Mouse (Mus musculus) embryonic facial prominence, embryonic 12.5 days (tissue): ENCODE data around the gene Taf1a. TPM values are rescaled to one million over a fixed set of nuclear protein-coding genes. Genes with fewer than 3 reads are reported as not detected.

ENCODE experiments used
- ATAC-seq: fragments of 200-750 bp; cut with Nextera tagmentation; 2 replicates; pipeline ENCODE4 v1.8.0; 2017; ENCODE audit not compliant: insufficient number of reproducible peaks, insufficient read depth, low FRiP score, low TSS enrichment
- H3K27ac ChIP-seq: fragments of 300-500 bp; sonication (generic); 2 replicates; pipeline ENCODE4 v1.5.1; 2016; ENCODE audit warnings: mild to moderate bottlenecking
- H3K27me3 ChIP-seq: fragments of 300-500 bp; sonication (generic); 2 replicates; pipeline ENCODE4 v1.6.1; 2016; ENCODE audit warnings: mild to moderate bottlenecking, moderate library complexity
- H3K36me3 ChIP-seq: fragments of 300-500 bp; sonication (generic); 2 replicates; pipeline ENCODE4 v1.6.1; 2016; ENCODE audit warnings: mild to moderate bottlenecking
- H3K4me1 ChIP-seq: fragments of 300-500 bp; sonication (generic); 2 replicates; pipeline ENCODE4 v1.6.1; 2016
- H3K4me2 ChIP-seq: fragments of 300-500 bp; sonication (generic); replicated peaks from 2 replicates; pipeline ENCODE4 v1.6.1; 2016; ENCODE audit warnings: mild to moderate bottlenecking, moderate library complexity
- H3K4me3 ChIP-seq: fragments of 300-500 bp; sonication (generic); 2 replicates; pipeline ENCODE4 v1.5.1; 2016; ENCODE audit warnings: mild to moderate bottlenecking
- H3K9ac ChIP-seq: fragments of 300-500 bp; sonication (generic); 2 replicates; pipeline ENCODE4 v1.6.1; 2016; ENCODE audit warnings: mild to moderate bottlenecking, moderate library complexity
- H3K9me3 ChIP-seq: fragments of 300-500 bp; sonication (generic); 2 replicates; pipeline ENCODE4 v1.6.1; 2016; ENCODE audit warnings: mild to moderate bottlenecking, moderate library complexity
- WGBS: fragments of 180-500 bp; shearing (Covaris S2); methylation state at CpG from one replicate; pipeline ENCODE4 v1.1.7; 2016; 5-methylcytosine and 5-hydroxymethylcytosine counted together
- polyA plus RNA-seq: library from polyadenylated mRNA; unstranded; fragments of >200 nt; fragmentation: Nextera tagmentation; extraction: Ambion mirVana; gene quantifications from 2 replicates; pipeline ENCODE4 v1.2.1, GENCODE M21; 2016

Gene Taf1a
- polyA plus RNA-seq, 1 experiment from 2014 or later = 25.1 TPM

DNA sequence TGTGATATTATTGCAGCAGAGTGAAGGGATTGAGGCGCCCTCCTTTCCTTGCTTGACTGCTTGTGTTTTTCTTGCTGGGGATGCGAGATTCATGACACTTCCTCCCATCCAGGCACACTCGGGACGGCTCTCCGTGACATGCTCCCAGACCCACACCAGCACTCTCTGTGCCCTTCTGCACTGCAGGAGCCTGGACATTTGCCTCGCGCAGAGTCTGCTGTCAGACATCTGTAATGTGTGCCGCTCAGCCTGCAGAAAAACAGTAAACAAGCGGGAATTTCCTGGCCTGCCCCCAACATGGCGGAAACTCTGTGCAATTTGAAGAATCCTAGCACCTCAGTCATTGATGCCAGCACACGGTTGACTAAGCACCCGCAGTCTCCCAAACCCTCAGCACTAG, 29.1 kb downstream of the Taf1a start, which contains the start of gene Hhipl2:
Gene Hhipl2, plus strand, starts transcription at position 343 of the 400 bp plus-strand sequence.
- Histone ChIP-seq H3K4me1 (no peaks in the 10 kb centered on the region), H3K4me2 (no peak within 1 kb of the TSS), H3K27ac (no peak within 1 kb of the TSS), H3K4me3 (no peak within 1 kb of the TSS), H3K36me3 (no peaks in the 10 kb centered on the region), H3K9me3 (no peaks in the 10 kb centered on the region), H3K27me3 (no peaks in the 10 kb centered on the region), H3K9ac (no peak within 1 kb of the TSS; the same call in 1 of the 2 replicates)
- no peak for ATAC-seq
- 77% methylated on average over 12 of the region's 12 CpGs for WGBS

DNA sequence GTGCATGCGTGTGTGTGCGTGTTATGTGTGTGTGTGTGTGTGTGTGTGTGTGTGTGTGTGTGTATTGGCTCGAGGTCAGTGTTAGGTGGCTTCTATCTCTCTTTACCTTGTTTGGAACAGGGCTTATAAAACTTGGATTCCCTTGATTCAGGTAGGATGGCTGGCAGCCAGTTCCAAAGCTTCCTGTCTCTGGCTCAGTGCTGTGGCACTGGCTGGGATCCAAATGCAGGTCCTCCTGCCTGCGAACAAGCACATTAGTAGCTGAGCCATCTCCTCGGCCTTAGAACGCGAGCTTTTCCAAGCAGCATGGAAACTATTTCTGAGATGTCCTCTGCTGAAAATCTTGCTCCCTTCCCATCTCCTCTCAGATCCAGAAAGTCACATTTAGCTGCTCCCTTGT, 31.0 kb downstream of the Taf1a start:
- no peak for ATAC-seq
- Histone ChIP-seq H3K4me3 (no peak overlapping the region), H3K4me1 (no peaks in the 10 kb centered on the region), H3K4me2 (no peak overlapping the region), H3K27me3 (no peaks in the 10 kb centered on the region), H3K36me3 (no peaks in the 10 kb centered on the region), H3K9me3 (no peaks in the 10 kb centered on the region), H3K27ac (no peak overlapping the region), H3K9ac (no peak overlapping the region)
- 94% methylated on average over 7 of the region's 7 CpGs for WGBS

DNA sequence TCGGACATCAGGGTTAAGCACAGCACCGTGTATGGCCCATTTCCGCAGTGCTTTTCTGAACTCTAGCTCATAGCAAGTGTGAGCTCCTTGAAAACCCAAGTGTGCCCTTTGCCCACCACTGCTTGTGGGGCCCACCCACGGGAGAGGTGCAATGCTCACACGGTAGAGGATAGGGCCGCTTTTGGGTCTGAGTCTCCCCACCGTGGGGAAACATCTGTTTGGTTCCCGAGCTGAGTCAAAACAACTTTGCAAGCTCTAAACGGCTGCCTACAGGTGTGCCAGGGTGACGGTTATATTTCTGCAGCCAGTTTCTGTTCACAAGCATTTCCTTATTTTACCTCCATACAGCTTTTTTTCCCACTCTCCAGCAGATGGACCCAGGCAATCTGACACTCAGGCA, 31.5 kb downstream of the Taf1a start:
- Histone ChIP-seq H3K4me2 (no peak overlapping the region), H3K27ac (no peak overlapping the region), H3K36me3 (no peaks in the 10 kb centered on the region), H3K27me3 (no peaks in the 10 kb centered on the region), H3K4me3 (no peak overlapping the region), H3K9ac (no peak overlapping the region), H3K4me1 (no peaks in the 10 kb centered on the region), H3K9me3 (no peaks in the 10 kb centered on the region)
- ATAC-seq = no peak
- 87% methylated on average over 10 of the region's 10 CpGs for WGBS

DNA sequence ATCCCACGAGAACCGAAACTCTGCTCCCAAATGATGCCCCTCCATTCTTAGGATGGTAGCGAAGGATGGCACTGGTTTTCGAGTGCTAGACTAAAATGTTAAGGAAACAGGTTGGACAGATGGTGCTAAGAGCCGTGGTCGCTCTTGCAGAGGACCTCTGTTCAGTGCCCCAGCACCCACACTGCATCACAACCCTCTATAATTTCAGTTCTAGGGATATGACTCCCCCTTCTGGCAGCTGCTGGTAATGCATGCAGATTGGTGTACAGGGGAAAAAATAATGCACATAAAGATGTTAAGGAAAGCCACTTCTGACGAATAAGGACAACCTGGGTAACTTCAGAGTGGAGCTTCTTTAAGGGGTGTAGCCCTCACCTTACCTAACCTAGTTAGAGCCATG, 35.3 kb downstream of the Taf1a start:
- Histone ChIP-seq H3K4me2 (no peak overlapping the region), H3K4me1 (no peaks in the 10 kb centered on the region), H3K27ac (no peak overlapping the region), H3K27me3 (no peaks in the 10 kb centered on the region), H3K36me3 (no peaks in the 10 kb centered on the region), H3K9ac (no peak overlapping the region), H3K9me3 (no peaks in the 10 kb centered on the region), H3K4me3 (no peak overlapping the region)
- no peak for ATAC-seq
- 94% methylated on average over 7 of the region's 7 CpGs for WGBS

DNA sequence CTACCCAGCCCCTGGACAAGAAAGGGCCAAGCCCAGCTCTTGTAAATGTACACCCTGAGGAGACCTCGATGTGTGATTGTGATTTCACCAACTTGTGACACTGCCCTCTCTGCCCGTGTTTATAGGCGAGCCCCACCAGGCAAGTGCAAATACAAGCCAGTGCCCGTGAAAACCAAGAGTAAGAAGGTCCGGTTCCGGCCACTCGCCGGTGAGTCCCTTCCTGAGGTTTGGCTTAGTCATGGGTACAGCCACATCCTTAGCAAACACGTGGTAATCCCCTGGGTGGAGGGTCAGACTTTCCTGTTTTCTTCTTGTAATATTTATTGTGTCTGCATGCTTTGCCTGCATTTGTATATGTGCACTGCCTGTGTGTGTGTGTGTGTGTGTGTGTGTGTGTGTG, 46.1 kb downstream of the Taf1a start:
- Histone ChIP-seq H3K4me1 (no peaks in the 10 kb centered on the region), H3K27me3 (no peaks in the 10 kb centered on the region), H3K9me3 (no peaks in the 10 kb centered on the region), H3K4me2 (no peak overlapping the region), H3K27ac (no peak overlapping the region), H3K4me3 (no peak overlapping the region), H3K9ac (no peak overlapping the region), H3K36me3 (no peaks in the 10 kb centered on the region)
- ATAC-seq = no peak
- 89% methylated on average over 9 of the region's 9 CpGs for WGBS

DNA sequence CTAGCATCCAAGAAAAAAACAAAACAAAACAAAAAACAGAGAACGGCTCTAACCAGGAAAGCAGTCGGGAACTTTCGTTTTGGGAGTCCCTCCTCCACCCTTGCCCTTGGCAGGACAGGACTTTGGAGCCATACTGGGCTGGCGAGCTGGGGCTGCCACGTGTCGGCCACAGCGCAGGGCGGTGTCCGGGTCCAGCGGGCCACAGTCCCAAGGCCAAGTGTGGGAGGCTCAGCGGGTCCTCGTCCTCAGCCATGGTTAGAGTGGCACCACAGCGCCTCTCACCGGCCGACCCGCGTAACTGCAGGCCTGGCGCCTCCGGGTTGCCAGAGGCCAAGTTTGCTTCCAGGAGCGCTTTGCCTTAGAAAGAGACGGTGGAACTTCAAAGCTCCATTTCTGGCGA, 50.3 kb downstream of the Taf1a start:
- Histone ChIP-seq H3K4me3 (no peak overlapping the region), H3K9ac (no peak overlapping the region), H3K36me3 (no peaks in the 10 kb centered on the region), H3K27me3 (0 out of 2 replicates have a peak, but pooled peaks cover 1% of the 10 kb centered on the region), H3K27ac (no peak overlapping the region), H3K9me3 (no peaks in the 10 kb centered on the region), H3K4me2 (peak overlapping the region; percentile 27), H3K4me1 (peaks cover 4% of the 10 kb centered on the region; the same call in 1 of the 2 replicates)
- ATAC-seq = no peak
- WGBS = 27% methylated on average over 22 of the region's 22 CpGs

DNA sequence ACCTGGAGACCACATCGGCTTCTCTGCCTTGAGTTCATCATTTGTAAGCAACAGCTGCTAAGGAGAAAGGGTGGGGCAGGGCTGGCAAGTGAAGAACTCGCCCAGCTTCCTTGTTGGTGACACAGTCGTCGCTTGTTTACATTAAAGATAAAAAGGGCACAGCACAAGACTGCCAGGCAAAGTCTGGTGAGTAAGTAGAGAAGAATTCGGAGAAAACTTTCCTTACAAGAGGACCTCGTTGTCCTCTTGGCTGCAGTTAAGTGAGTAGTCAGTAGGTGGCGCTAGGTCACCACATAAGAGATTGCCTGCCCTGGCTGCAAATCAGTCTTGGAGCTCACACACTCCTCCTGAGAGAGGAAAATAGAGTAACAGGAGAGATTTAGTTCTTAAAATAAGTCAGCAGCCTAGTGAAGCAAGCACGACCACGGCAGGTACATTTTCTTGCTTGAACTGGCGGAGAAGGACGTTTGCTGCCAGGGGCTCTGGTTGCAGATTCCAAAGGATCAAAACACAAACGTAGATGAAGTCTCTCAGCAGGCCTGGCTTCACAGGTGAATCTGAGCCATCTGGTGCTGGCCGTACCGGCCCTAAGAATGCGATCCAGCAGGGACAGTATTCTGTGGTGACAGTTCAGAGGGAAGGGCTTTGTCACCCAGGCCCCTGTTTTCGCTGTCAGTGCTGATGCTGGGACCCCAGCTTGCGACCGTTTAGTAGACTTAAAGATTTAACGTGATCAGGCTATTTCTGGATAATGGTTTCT, 53.4 kb downstream of the Taf1a start:
- no peaks in the 10 kb centered on the region for H3K9me3 ChIP-seq
- H3K27ac ChIP-seq = no peak overlapping the region
- no peak for ATAC-seq
- H3K4me1 ChIP-seq = peaks cover 4% of the 10 kb centered on the region; the same call in 1 of the 2 replicates
- no peak overlapping the region for H3K9ac ChIP-seq
- 23% methylated on average over 19 of the region's 19 CpGs for WGBS
- no peak overlapping the region for H3K4me2 ChIP-seq
- H3K36me3 ChIP-seq = no peaks in the 10 kb centered on the region
- H3K27me3 ChIP-seq = 0 out of 2 replicates have a peak, but pooled peaks cover 3% of the 10 kb centered on the region
- H3K4me3 ChIP-seq = no peak overlapping the region

DNA sequence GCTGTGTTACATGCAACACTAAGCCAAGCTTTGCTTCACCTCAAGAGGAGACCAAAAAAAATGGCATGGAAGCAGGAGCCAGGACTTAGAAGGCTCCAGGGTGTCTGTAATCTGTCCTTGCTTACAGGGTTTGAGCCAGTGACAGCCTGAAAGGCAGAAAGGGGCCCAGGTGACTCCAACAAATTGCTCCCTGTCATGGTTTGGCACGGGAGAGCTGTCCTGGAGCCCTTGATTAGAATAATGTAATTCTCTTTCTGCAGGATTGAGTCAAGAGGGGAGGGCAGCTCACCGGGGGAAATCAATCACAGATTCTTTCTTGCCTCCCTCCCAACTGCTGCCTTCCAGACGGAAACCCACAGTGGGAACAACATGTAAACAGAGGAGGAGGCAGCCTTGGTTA, 64.3 kb downstream of the Taf1a start:
- H3K4me2 ChIP-seq = no peak overlapping the region
- no peaks in the 10 kb centered on the region for H3K27me3 ChIP-seq
- H3K9ac ChIP-seq = no peak overlapping the region
- H3K27ac ChIP-seq = no peak overlapping the region
- ATAC-seq = no peak
- WGBS = 22% methylated on average over 3 of the region's 3 CpGs
- no peak overlapping the region for H3K4me3 ChIP-seq
- no peaks in the 10 kb centered on the region for H3K9me3 ChIP-seq
- no peaks in the 10 kb centered on the region for H3K4me1 ChIP-seq
- H3K36me3 ChIP-seq = no peaks in the 10 kb centered on the region

Other genes with a start within 250 kb of the Taf1a start
- 18.6 and 19.1 TPM in 2 replicates for gene Disp1, start 167.5 kb upstream of the Taf1a start, polyA plus RNA-seq
- 71.1 and 71.6 TPM in 2 replicates for gene Aida, start 92.4 kb upstream of the Taf1a start, polyA plus RNA-seq
- gene Brox, start 91.7 kb upstream of the Taf1a start, polyA plus RNA-seq = 42.5 and 43.1 TPM in 2 replicates
- 124 and 128 TPM in 2 replicates for gene Mia3, start 19.4 kb upstream of the Taf1a start, polyA plus RNA-seq
- gene Hhipl2, start 29.2 kb downstream of the Taf1a start, polyA plus RNA-seq = 0.18 and 0.74 TPM in 2 replicates